Mouse (Mus musculus) spleen, adult 12 weeks (tissue): ENCODE measurements around the gene Prkd1.
"Not testable (repeated sequence)": the region's sequence is repeated elsewhere in the genome, so short reads cannot be mapped to it uniquely, and the experiment has no call there.

Experiments used
- DNase-seq: peaks from one replicate; pipeline ENCODE4 v3.0.0; 2022; ENCODE audit warnings: low spot score

Prkd1 gene

GRCm38 (mm10) chr12:50648671-50649541 lies at the start of gene Prkd1:
Gene Prkd1 (minus strand): TSS chr12:50649098.
- DNase-seq, result no peak

- DNase-seq, result no peak
These were observed 48.6 kb upstream of the Prkd1 start for GRCm38 (mm10) chr12:50697492-50697891.

- no peak for DNase-seq
These were observed 675 bp downstream of the Prkd1 start for GRCm38 (mm10) chr12:50648176-50648670.

DNA sequence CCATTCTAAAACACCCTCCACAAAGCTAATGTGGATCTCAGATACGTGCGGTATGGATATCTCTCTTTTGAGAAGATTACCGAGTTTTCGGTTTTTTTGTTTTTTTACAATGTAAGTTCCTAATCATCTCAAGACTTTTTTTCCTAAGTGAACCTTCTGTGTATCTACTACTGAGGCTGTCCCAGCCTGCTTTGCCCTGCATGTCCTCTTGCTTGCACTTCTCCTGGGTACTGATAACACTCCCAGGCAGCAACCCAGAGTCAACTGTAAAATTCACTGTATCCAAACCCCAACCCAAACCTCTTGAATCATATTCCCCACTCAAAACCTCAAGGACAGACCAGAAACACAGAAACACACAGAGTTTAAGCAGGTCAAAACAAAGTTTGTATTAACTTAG lies 2.0 kb downstream of the Prkd1 start:
- DNase-seq, result no peak

- no peak for DNase-seq
These were observed 6.2 kb downstream of the Prkd1 start for GRCm38 (mm10) chr12:50642671-50643070.

DNA sequence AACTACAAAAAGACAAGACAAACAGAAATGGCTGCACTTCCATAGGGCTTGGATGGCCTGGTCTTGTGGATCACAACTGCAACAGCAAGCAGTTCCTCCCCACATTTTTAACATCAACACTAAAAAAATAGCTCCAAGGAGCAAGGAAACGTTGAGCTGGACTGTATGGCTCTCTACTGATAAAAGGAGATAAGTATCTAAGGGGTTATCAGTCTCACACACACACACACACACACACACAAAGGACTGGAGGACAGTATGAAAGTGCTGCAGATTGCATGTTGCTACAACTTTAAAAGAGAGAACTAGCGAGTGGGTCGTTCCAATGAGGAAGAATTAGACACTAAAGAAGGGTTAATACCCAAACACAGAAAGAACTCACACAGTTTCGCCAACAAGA lies 8.7 kb downstream of the Prkd1 start:
- DNase-seq, result no peak

- DNase-seq, result no peak
These were observed 14.5 kb downstream of the Prkd1 start for GRCm38 (mm10) chr12:50634436-50634835.

DNA sequence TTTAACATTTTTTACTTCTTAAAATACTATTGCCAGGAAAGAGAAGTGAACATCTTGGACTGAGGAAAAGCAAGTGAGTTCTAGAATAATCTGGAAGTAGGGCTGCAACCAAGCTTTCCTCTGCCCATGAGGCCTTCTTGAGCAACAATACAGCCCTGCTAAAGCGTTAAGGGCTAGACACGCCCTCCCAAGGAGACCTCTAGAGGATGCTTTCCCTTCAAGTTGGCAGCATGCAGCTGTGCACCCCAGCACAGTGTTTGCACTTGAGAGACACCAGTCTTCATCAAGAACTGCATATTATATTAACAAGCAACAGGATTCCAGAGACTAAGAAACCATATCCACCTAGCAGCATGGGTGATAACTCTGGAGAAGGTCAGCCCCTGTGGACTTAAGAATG lies 22.8 kb downstream of the Prkd1 start:
- DNase-seq, result not testable (repeated sequence)

DNA sequence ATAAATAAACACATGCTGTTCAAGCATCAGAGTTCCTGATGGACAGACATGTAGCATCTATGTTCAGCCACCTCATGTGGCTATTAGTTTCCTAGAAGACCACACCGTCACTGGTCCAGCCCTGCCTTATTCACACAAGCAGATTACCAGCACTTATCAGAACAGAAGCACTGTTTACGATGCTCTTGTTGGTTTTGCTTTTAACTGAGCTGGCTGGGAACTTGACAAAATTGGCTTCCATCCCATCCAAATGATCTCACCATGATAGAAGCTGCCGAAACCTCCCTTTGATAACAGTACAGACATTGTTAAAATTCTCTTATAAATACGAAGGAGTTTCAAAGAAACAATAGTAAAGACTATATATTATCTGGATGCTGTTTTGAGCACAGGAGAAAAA lies 24.7 kb downstream of the Prkd1 start:
- DNase-seq, result no peak

DNA sequence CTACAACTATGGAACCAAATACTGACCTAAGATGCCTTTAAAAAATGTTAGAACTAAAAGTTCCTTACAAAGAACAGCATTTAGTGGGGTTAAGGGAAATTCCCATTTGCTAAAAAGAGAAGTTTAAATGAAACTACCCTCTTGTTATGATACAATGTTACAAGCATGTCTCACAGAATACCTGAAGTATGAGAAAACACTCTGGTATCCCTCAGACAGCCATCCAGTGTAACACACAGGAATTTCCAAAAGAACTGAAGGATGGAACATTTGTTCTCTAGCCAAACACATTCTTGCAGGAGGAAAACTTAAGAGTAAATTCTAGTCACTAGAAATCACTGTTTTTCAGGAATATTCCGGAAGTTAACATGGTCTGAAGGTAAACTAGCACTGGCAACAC lies 33.0 kb downstream of the Prkd1 start:
- DNase-seq, result no peak

DNA sequence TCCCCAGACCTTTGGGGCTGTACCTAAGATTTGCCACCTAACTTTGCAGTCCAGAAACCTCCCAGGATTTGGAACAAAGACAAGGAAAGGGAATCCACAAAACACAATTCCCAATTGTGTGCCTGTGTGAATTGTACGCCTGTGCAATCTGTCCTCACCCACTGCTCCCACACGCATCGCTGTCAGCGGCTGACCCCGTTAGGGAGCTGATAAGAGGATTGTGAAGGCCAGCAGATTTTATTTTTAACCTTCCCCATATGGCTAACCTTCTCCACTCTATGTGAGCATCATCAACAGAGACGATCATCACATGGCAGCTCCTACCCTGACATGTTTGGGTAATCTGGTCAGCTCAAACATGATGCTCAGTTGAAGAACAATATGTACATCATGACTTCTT lies 34.6 kb downstream of the Prkd1 start:
- DNase-seq, result no peak

- no peak for DNase-seq
These were observed 42.0 kb downstream of the Prkd1 start for GRCm38 (mm10) chr12:50606703-50607500.

DNA sequence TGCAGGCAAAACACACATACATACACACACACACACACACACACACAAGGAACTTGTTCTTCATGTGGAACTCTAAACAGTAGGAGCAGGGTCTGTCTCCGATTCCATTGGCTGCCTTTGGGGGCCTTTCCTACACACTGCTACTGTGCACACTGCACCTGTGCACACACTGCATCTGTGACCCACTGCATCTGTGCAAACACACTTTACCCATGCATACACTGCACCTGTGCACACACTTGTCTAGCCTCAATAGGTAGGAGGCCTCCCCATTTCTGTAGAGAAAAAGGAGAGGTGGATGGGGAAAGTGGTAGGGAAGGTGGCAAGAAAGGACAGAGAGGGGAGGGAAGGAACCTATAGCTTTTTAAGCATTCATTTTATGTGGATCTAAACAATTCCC lies 49.5 kb downstream of the Prkd1 start:
- DNase-seq, result no peak

DNA sequence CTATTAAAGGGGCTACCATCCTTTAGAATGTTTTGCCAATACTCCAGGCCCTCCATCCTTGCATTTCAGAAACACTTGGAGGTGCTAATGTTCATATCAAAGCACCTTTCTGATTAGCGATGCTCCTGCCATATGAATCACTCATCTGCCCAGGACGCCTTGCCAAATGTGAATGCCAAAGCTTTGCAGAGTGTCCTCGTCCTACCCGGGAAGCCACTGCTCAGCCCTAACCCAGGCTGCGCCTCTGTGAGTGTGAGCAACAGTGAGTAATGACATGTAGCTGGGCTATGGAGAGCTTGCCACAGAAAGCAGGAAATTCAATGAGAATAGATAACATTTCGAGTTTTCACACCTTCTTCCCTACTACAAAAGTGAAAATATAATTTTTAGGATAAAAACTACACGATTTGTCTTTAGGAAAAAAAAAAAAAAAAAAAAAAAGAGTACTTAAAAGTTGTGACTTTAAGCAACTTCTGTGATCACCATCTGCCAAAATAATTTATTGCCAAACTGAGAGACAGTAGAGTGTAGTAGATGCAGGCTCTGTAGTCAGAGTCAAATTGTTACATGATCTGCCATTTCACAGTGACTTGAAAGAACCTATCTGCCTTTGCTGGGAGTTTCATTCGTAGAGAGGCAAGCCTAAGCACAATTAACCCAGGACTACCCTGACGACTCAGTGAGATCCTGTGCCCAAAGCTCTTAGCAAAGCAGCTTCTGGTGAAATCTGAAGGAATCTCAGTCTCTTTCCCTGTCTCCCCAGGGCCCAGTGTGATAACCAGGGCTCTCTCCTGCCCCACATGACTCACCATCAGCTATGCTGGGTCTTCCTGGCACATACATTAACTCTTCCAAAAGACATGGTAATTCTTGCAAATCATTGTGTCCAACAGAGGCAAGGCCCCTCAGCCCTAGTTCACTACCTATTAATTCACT lies 50.6 kb downstream of the Prkd1 start:
- DNase-seq, result no peak

GRCm38 (mm10) chr12:50597467-50597866 lies 51.4 kb downstream of the Prkd1 start:
- no peak for DNase-seq

DNA sequence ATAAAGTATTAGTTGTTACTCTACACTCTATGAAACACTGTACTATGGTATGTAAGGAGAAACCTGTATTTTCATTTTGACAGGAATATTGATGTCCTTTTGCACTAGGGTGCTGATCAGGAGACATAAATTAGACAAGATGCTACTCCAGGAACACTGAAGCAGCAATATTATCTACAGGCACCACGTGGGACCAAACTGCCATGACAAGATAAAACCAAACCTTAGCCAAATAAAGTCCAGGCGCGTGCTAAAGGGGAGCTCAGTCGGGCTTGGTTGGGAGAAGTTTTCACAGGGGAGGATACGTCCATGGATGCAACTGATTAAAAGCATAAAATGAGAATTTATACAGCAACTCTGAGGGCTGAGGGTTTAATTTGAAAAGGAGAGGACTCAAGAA lies 53.1 kb downstream of the Prkd1 start:
- DNase-seq, result no peak

DNA sequence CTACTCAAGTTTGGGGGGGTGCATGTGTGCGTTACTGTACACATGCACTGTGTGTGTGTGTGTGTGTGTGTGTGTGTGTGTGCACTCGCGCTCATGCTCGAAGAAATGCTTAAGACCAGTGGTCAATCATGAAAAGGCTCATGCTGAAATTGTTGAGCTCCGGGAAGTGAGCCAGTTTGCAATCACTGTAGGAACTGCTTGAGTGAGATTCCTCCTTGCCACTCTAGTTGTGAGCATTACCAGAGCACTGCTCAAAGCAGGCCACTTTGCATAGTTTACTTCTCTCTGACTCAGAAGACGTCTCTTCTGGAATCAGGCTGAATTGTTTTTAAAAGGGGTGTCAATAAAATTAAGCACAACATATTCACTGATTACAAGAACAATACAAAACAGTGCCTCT lies 54.4 kb downstream of the Prkd1 start:
- DNase-seq, result no peak

GRCm38 (mm10) chr12:50593481-50593880 lies 55.4 kb downstream of the Prkd1 start:
- no peak for DNase-seq

DNA sequence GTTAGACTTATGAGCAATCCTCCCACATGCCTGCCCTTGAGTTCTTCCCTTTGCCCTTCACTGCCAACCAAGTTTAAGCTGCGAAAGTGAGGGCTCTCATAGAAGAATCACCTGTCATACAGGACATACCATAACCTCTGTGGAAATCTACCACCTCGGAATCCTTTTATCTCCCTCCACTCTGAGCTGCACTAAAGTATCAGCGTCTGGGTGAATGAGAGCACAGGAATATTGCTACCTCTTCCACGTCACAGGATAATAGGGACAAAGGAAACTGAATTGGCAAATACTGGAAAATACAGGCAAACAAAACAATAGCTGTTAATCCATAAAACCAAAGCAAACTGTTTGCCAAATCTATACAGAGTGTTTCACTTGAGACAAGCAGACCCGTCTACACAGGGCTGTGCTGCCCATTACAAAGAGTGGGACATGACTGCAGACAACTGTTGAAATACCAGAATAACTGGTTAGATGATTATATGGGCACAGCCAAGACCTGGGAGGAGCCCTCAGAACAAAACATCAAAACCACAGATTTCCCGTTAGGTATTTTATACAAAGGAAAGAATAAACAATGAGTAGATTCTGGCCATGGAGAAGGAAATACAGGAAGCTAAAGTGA lies 60.6 kb downstream of the Prkd1 start:
- no peak for DNase-seq

DNA sequence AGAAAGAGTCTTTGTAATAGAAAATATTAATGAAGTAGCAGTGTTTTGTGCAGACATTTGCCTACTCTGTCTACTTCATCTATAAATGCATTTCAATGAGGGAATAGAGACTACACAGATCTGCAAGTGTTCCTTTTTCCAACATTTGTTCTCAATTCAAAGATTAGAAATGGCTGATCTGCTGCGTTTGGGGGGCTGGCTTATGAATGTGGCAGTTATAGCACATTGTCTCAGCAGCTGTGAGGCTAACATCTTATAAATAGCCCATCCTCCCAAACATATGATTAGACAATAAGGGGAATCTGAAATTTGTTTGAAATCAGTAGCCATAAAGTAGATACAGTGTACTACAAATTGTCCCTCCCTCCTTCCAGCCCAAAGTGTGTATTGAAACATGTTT lies 83.7 kb downstream of the Prkd1 start:
- no peak for DNase-seq

- no peak for DNase-seq
These were observed 88.4 kb downstream of the Prkd1 start for GRCm38 (mm10) chr12:50560536-50560935.

GRCm38 (mm10) chr12:50558231-50558630 lies 90.7 kb downstream of the Prkd1 start:
- DNase-seq, result no peak
